Mouse (Mus musculus): Measurements from ENCODE around the gene Vmn1r74.
"Not testable (repeated sequence)": the region's sequence is repeated elsewhere in the genome, so short reads cannot be mapped to it uniquely, and the experiment has no call there.

The Vmn1r74 gene

DNA sequence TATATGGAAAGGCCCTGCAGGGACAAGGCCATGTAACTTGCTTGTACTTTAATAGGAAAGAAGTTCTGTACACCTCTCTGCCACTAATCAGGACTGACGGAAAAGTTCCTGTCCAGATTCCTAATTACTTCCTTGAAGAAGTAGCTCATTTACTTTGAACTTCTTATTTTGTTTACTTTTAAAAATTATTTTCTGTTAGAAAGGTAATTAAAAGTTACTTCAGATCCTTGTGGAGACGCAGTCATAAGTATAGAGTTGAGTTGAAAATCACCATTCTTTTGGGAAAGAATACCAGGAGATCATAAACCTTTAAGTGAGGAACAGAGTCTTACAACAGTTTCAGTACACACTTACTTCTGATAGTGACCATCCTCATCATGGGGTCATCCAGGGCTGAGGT, at the start of gene Vmn1r74:
TSS of gene Vmn1r74 (plus strand) at position 301 of the 400 bp plus-strand sequence.
- ATAC-seq (ENCODE audit: insufficient number of reproducible peaks, low FRiP score, low TSS enrichment): no peak

DNA sequence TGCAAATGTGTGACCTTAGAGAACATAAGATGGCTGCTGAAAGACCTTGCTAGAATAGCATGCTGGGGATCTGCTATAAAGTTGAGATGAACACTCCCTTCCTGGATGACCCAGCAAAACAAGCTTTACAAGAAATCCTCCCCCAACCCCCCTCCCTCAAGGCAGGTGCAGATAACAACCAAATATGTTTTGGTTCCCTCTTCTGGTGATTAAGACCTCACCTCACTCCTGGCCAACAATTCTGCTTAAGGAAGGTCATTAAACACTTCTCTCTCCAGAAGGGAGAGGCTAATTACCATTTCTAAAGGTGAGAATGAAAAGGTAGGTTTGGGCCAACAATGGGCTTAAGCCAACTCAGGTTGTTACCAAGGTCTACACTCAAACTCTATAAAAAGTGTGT, 20.0 kb upstream of the Vmn1r74 start:
- no peak for ATAC-seq (ENCODE audit: insufficient number of reproducible peaks, low FRiP score, low TSS enrichment)

DNA sequence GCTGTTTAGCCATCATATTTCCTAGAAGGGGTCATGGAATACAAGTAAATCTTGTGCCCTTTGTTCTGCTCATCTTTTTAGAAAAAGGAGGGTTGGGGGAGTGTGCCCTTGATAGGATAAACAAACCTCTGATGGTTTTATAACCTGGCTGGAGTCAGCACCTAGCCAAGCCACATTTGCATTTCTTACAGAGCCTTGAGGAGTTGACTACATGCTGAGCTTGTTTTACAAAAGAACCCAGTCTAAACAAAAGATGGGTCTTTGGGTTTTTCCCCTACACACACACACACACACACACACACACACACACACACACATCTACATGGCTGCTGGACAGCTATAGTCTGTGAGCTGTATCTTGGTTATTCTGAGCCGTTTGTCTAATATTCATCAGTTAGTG, 11.6 kb upstream of the Vmn1r74 start:
- ATAC-seq (ENCODE audit: insufficient number of reproducible peaks, low FRiP score, low TSS enrichment): no peak

DNA sequence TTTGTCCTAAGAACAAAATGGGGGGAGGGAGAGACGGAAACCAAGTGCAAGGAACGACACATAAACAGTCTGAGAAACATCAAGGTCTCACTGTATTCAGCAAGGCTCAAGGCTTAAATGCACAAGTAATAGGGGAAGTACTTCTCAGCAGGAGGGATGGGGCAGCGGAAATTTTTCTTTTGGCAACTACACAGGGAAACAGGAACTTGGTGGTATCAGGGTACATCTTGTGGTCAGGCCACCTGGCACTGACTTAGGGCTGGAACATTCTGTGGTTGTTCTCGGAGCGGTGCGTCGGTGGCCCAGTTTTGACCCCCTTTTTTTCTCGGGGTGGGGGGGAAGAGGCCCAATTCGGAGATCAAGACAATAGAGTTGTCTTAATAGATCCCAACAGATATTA, 10.5 kb upstream of the Vmn1r74 start:
- ATAC-seq (ENCODE audit: insufficient number of reproducible peaks, low FRiP score, low TSS enrichment): not testable (repeated sequence)

DNA sequence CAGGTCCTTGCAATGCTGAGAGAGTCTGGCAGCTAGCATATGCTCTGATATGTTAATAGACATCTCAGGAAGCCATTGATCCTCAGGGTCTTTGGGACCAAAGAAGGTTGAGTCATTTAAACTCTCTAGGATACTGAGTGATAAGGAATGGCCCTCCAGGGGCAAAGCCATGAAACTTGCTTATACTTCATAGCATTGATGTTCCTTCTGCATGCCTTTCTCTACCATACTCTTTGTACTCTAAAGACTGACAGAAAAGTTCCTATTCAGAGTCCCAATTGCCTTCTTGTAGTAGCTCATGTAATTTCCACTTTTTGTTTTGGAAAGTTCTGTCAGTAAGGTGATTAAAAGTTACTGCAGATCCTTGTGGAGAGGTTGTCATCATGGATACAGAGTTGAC, 40.5 kb downstream of the Vmn1r74 start, which contains the start of gene Vmn1r75:
TSS of gene Vmn1r75 (plus strand) at position 301 of the 400 bp plus-strand sequence.
- ATAC-seq (ENCODE audit: insufficient number of reproducible peaks, low FRiP score, low TSS enrichment): no peak
